Mouse (Mus musculus) large intestine, adult 2 months (tissue): ENCODE results near the gene Ints2. TPM values are rescaled to one million over a fixed set of nuclear protein-coding genes. Genes with fewer than 3 reads are reported as not detected.
"Not testable (repeated sequence)": the region's sequence is repeated elsewhere in the genome, so short reads cannot be mapped to it uniquely, and the experiment has no call there.

ENCODE experiments used
- DNase-seq: peaks from one replicate; pipeline ENCODE4 v3.0.0-alpha.2; 2012; ENCODE audit warnings: low read depth, low spot score
- WGBS: fragments of 180-500 bp; shearing (Covaris S2); methylation state at CpG from one replicate; pipeline ENCODE4 v1.1.7; 2018; 5-methylcytosine and 5-hydroxymethylcytosine counted together
- polyA plus RNA-seq: library from polyadenylated mRNA; depleted of rRNA; stranded (reverse); fragments of >200 nt; gene quantifications from 2 replicates; pipeline ENCODE4 v1.2.3, GENCODE M21; 2012; rRNA removed

The Ints2 gene
- polyA plus RNA-seq, 1 experiment, result 4.3 TPM

- 83% methylated on average over 7 of the region's 7 CpGs for WGBS
- not testable (repeated sequence) for DNase-seq
Observed at GRCm38 (mm10) chr11:86185224-86185623, 72.2 kb downstream of the Ints2 start.

GRCm38 (mm10) chr11:86175833-86176232 is 81.5 kb downstream of the Ints2 start:
- WGBS, result 31% methylated on average over 3 of the region's 3 CpGs
- DNase-seq, result no peak

GRCm38 (mm10) chr11:86174173-86174572 is 83.2 kb downstream of the Ints2 start:
- no peak for DNase-seq
- 72% methylated on average over 2 of the region's 2 CpGs for WGBS

- WGBS, result 63% methylated on average over 2 of the region's 2 CpGs
- no peak for DNase-seq
Observed at GRCm38 (mm10) chr11:86170743-86171142, 86.6 kb downstream of the Ints2 start.

Other genes starting within 250 kb of the Ints2 start
- 1.1 and 1.2 TPM in 2 replicates for gene Brip1, start 56.4 kb downstream of the Ints2 start, polyA plus RNA-seq
- 13.7 and 29.4 TPM in 2 replicates for gene Med13, start 100.0 kb upstream of the Ints2 start, polyA plus RNA-seq
- 5.4 and 7.1 TPM in 2 replicates for gene Rnft1, start 227.1 kb upstream of the Ints2 start, polyA plus RNA-seq